Mouse (Mus musculus) G1E (cell line): ENCODE data around the gene Asic2.

Experiments used
- CTCF ChIP-seq: IDR thresholded peaks from 2 replicates; pipeline ENCODE4 v1.5.1; 2012; ENCODE audit warnings: low read depth, low read length, inconsistent platforms, mixed read lengths
- GATA1 ChIP-seq: IDR thresholded peaks from 2 replicates; pipeline ENCODE4 v1.6.1; 2012; ENCODE audit warnings: borderline replicate concordance, low read length, inconsistent platforms, mixed read lengths
- GATA2 ChIP-seq: IDR thresholded peaks from 2 replicates; pipeline ENCODE4 v1.6.1; 2012; ENCODE audit warnings: low read depth, low read length, inconsistent platforms, borderline replicate concordance
- POLR2AphosphoS5 ChIP-seq: IDR thresholded peaks from 2 replicates; pipeline ENCODE4 v1.6.1; 2012; ENCODE audit warnings: low read depth, low read length, inconsistent platforms; ENCODE audit not compliant: insufficient replicate concordance
- TAL1 ChIP-seq: conservative IDR thresholded peaks from 2 replicates; pipeline ENCODE4 v1.6.1; 2012; ENCODE audit warnings: low read depth, low read length, inconsistent platforms, mixed read lengths

DNA sequence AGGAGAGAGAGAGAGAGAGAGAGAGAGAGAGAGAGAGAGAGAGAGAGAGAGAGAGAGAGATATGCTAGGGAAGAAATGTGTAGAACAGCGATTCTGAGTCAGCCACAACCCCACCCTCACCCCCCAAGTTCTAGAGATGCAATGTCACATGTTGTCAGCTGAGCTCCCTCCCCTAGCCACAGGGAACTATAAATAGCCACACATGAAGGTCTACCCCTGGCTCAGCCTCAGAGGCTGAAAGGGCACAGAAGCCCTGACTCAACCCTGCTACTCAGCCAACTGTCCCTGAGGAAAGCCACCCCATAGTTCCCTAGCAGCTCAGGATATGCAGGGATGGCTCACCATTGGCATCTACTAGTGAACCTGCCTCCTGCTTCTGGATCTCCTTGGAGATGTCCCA is 26.1 kb downstream of the Asic2 start:
- no peak for TF ChIP-seq TAL1
- TF ChIP-seq CTCF, result no peak
- TF ChIP-seq POLR2AphosphoS5, result no peak
- no peak for TF ChIP-seq GATA1
- TF ChIP-seq GATA2, result no peak
